Mouse (Mus musculus) brain, embryonic 14.5 days (tissue): ENCODE measurements at regions not wholly inside any gene's neighbourhood (a gene's known extent, or its start where the extent isn't known, plus 50 kb on each side); places are given as distances from the start of the nearest gene placed in this dataset.

Experiments
- CTCF ChIP-seq: fragments of 200-500 bp; IDR thresholded peaks from 2 replicates; pipeline ENCODE4 v1.5.1; 2012; ENCODE audit warnings: inconsistent platforms, mild to moderate bottlenecking, moderate library complexity, borderline replicate concordance; ENCODE audit not compliant: insufficient read depth, insufficient read length; ENCODE audit errors: extremely low read depth
- POLR2A ChIP-seq: fragments of 200-500 bp; IDR thresholded peaks from 2 replicates; pipeline ENCODE4 v1.6.1; 2012; ENCODE audit warnings: mild to moderate bottlenecking, inconsistent platforms, borderline replicate concordance; ENCODE audit not compliant: poor library complexity, insufficient read depth, insufficient read length, severe bottlenecking; ENCODE audit errors: extremely low read depth

DNA sequence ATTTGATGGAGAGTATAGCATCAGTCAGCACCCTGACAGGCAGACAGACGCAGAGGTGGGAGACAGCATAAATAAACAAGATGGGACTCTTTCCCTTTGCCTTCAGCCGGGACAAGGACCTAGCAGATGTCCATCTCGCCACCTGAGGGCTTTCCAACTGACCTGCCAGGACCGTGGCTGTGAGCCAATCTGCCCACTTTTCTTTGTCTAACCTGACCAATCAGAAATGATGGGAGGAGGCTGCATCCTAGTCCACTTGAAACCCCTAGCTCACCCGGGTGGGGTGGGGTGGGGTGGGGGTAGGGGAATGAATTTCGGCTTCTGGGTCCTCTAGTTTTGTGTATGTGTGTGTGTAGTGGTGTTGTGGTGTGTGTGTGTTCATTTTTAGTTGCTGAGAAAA lies 87.4 kb downstream of the Dyrk2 start:
- no peak for TF ChIP-seq CTCF
- TF ChIP-seq POLR2A, result no peak
